27 mouse cellular contexts compared by ENCODE assay signal in genomic region chr1:147074166-147074565, GRCm38 (mm10).
A peak's percentile ranks its signal among the peaks of the same experiment; 100 is the strongest.
DNase-seq lines count a peak whose midpoint lies in the region; ATAC-seq and TF ChIP-seq lines count a peak whose summit lies in the region.
"Had no signal": no experiment of that assay in that cellular context is flagged by ENCODE, and none has a peak within 500 bp of the region (broad histone marks: within the 10 kb centered on the region; RNA-seq: fewer than 3 reads in every experiment).

No protein-coding gene starts in this region.

- no peak for TF ChIP-seq CTCF in hindbrain, postnatal 0 days (IDR thresholded peaks at IDR 0.05; ENCODE audit: low read depth)

- no peaks in the 10 kb centered on the region for H3K4me1 ChIP-seq in hindbrain, embryonic 11.5 days (replicated peaks; ENCODE audit: control insufficient read depth, insufficient read depth, low read length)
- no peaks in the 10 kb centered on the region for H3K4me1 ChIP-seq in hindbrain, postnatal 0 days (ENCODE audit: insufficient read depth, low read length)
- H3K4me1 ChIP-seq: embryonic facial prominence, embryonic 15.5 days; heart, embryonic 10.5 days; heart, embryonic 13.5 days; hindbrain, embryonic 12.5 days; hindbrain, embryonic 15.5 days; intestine, embryonic 15.5 days had no signal

- no peaks in the 10 kb centered on the region for H3K9me3 ChIP-seq in hindbrain, embryonic 11.5 days (ENCODE audit: control insufficient read depth, low read length)
- H3K9me3 ChIP-seq in hindbrain, postnatal 0 days (ENCODE audit: low read length), result no peaks in the 10 kb centered on the region
- H3K9me3 ChIP-seq: embryonic facial prominence, embryonic 15.5 days; heart, embryonic 10.5 days; hindbrain, embryonic 12.5 days; hindbrain, embryonic 15.5 days; intestine, embryonic 15.5 days had no signal

- no peak overlapping the region for H3K4me2 ChIP-seq in hindbrain, embryonic 11.5 days (replicated peaks; ENCODE audit: low read depth, low read length)
- H3K4me2 ChIP-seq in hindbrain, postnatal 0 days (ENCODE audit: low read depth, low read length), result no peak overlapping the region
- H3K4me2 ChIP-seq: embryonic facial prominence, embryonic 15.5 days; heart, embryonic 13.5 days; hindbrain, embryonic 12.5 days; hindbrain, embryonic 15.5 days; intestine, embryonic 15.5 days had no signal

- H3K27me3 ChIP-seq in hindbrain, embryonic 11.5 days (ENCODE audit: control insufficient read depth, insufficient read depth, low read length), result no peaks in the 10 kb centered on the region
- H3K27me3 ChIP-seq in hindbrain, postnatal 0 days (ENCODE audit: insufficient read depth, low read length), result no peaks in the 10 kb centered on the region
- H3K27me3 ChIP-seq: embryonic facial prominence, embryonic 15.5 days; heart, embryonic 13.5 days; hindbrain, embryonic 12.5 days; hindbrain, embryonic 15.5 days; intestine, embryonic 15.5 days had no signal

- peak; percentile 56 to 58 for DNase-seq in cerebellum, postnatal 10 days
- no peak for DNase-seq in cerebellum, adult 11-12 months
- peak; percentile 4 to 19 for DNase-seq in cerebellum, postnatal 36 days
- no peak for DNase-seq in cerebellum, postnatal 4 days (ENCODE audit: low spot score in 2 of 2)
- no peak for DNase-seq in hindbrain, embryonic 11.5 days (ENCODE audit: low spot score)
- no peak for DNase-seq in hindbrain, postnatal 0 days (ENCODE audit: low spot score)
- peak; percentile 1 for DNase-seq in NIH3T3 (ENCODE audit: low read depth)
- DNase-seq in layer of hippocampus, postnatal 36 days, result no peak
- DNase-seq: adrenal gland, adult 8-10 months; cerebellum, adult 8-10 months; embryo, embryonic 11 days; gastrocnemius, postnatal 10 days; gastrocnemius, postnatal 36 days; heart, adult 2 months; heart, postnatal 14 days; heart, postnatal 4 days; kidney, adult 11 months; kidney, adult 8-10 months had no signal

- peak; percentile 27; the same call in 1 of the 2 replicates for ATAC-seq in hindbrain, embryonic 11.5 days (ENCODE audit: low FRiP score)
- ATAC-seq in hindbrain, postnatal 0 days, result no peak
- ATAC-seq: activated CD4-positive, CD25-positive, alpha-beta regulatory T cell, adult 4 months; CD4-positive, CD25-positive, alpha-beta regulatory T cell, adult 4 months; forebrain, embryonic 16.5 days; intestine, embryonic 15.5 days had no signal

- H3K27ac ChIP-seq in hindbrain, embryonic 11.5 days (ENCODE audit: low read depth, low read length), result no peak overlapping the region
- no peak overlapping the region for H3K27ac ChIP-seq in hindbrain, postnatal 0 days
- H3K27ac ChIP-seq: embryonic facial prominence, embryonic 15.5 days; heart, adult 2 months; heart, embryonic 10.5 days; heart, embryonic 13.5 days; hindbrain, embryonic 12.5 days; hindbrain, embryonic 15.5 days; intestine, embryonic 15.5 days had no signal

- no peaks in the 10 kb centered on the region for H3K36me3 ChIP-seq in hindbrain, embryonic 11.5 days (ENCODE audit: control insufficient read depth, insufficient read depth, low read length)
- H3K36me3 ChIP-seq in hindbrain, postnatal 0 days (ENCODE audit: insufficient read depth, low read length), result no peaks in the 10 kb centered on the region
- H3K36me3 ChIP-seq: embryonic facial prominence, embryonic 15.5 days; heart, embryonic 10.5 days; heart, embryonic 13.5 days; hindbrain, embryonic 12.5 days; hindbrain, embryonic 15.5 days; intestine, embryonic 15.5 days had no signal

- H3K4me3 ChIP-seq in hindbrain, embryonic 11.5 days (ENCODE audit: low read depth, low read length), result no peak overlapping the region
- H3K4me3 ChIP-seq in hindbrain, postnatal 0 days (ENCODE audit: low read length), result no peak overlapping the region
- H3K4me3 ChIP-seq: embryonic facial prominence, embryonic 15.5 days; heart, adult 2 months; heart, embryonic 10.5 days; heart, embryonic 13.5 days; hindbrain, embryonic 12.5 days; hindbrain, embryonic 15.5 days; intestine, embryonic 15.5 days had no signal

- 92% methylated on average over 11 of the region's 11 CpGs for WGBS in hindbrain, embryonic 11.5 days
- WGBS in hindbrain, postnatal 0 days, result 81% methylated on average over 11 of the region's 11 CpGs

- no peak overlapping the region for H3K9ac ChIP-seq in hindbrain, embryonic 11.5 days (ENCODE audit: low read depth, low read length)
- no peak overlapping the region for H3K9ac ChIP-seq in hindbrain, postnatal 0 days (replicated peaks; ENCODE audit: low read length)
- H3K9ac ChIP-seq: embryonic facial prominence, embryonic 15.5 days; heart, embryonic 13.5 days; hindbrain, embryonic 12.5 days; hindbrain, embryonic 15.5 days; intestine, embryonic 15.5 days had no signal

Comparison
In these comparisons a context has a peak if more than half of its experiments do, and no peak if none do; other contexts are left out.
1. DNase-seq: peak in cerebellum, postnatal 10 days (2 of 2), cerebellum, postnatal 36 days (2 of 2) and NIH3T3 (single experiment); none in cerebellum, adult 11-12 months (single experiment), cerebellum, postnatal 4 days (0 of 2), hindbrain, embryonic 11.5 days (single experiment), hindbrain, postnatal 0 days (single experiment) and layer of hippocampus, postnatal 36 days (0 of 2).